Mouse (Mus musculus) ovary, postnatal 36 days (tissue): Measurements from ENCODE around the gene Srrm1.

Experiments
- DNase-seq: peaks from one replicate; pipeline ENCODE4 v3.0.0; 2022; ENCODE audit warnings: low spot score, mixed read lengths

Gene Srrm1

DNA sequence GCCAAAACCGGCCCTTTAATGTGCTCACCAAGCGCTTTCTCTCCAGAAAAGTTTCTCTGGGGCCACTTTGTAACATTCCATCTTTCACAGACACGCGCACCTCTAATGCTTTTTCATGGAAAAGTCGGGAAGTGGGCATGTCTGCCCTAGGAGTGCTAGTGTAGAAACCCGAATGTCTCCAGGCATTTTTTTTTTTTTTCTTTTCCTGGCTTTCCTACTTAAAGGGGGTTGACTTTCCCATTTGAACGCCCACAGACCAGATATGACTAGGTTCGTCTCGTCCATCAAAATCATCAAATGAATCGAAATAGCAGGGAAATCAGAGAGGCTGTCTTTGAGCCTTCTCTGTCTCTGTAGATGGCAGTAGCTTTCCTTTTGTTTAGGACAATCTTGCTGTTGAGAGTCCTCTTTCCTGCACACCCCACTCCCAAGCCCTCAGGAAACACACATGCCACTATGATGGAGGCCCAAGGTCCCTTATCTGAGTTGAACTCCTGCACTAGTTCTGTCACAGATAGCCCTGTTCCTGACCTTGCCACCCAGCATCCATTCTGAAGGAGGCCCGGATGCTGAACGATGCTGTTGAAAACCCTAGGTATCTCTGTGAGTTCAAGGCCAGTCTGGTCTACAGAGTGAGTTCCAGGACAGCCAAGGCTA is 801 bp upstream of the Srrm1 start:
- DNase-seq = no peak

DNA sequence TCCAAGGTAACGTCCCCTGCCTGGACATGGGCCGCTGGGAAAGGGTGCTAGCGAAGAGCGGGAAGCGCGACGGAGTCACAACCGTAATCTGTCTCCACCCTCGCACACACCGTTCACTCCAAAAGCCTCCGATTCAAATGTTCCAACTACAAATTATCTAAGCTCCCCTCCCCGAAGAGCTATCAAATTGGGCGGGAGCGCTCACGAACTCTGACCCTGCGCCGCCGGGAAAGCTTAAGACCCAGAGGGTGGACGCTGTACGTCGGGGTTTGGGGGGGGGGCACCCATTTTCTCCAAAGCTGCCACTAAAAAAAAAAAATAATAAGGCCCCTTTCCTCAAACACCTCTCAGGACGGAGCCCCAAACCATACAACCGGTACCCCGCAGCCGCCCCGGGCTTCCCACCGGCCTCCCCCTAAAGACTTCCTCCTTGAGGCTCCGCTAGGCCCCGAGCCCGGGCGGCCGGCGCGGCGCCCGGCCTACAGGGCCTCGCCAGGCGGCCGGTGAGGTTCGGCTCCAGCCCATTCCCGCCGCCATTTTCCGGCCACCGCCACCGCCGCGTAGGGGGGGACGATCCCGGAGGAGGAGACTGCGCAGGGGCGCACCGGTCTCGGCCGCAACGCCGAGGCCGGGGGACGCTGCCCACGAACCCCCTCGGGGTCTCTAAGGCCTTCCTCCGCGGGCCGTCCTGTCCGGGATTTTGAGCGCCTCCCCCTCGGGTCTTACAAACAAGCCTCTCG is 625 bp downstream of the Srrm1 start:
- DNase-seq = no peak

GRCm38 (mm10) chr4:135337376-135337942 is 15.7 kb downstream of the Srrm1 start:
- no peak for DNase-seq

- no peak for DNase-seq
Measured at GRCm38 (mm10) chr4:135336023-135336357, 17.1 kb downstream of the Srrm1 start.

GRCm38 (mm10) chr4:135335327-135336022 is 17.6 kb downstream of the Srrm1 start:
- DNase-seq = no peak

GRCm38 (mm10) chr4:135326469-135326868 is 26.7 kb downstream of the Srrm1 start:
- DNase-seq = no peak

GRCm38 (mm10) chr4:135326046-135326445 is 27.1 kb downstream of the Srrm1 start:
- DNase-seq = no peak

DNA sequence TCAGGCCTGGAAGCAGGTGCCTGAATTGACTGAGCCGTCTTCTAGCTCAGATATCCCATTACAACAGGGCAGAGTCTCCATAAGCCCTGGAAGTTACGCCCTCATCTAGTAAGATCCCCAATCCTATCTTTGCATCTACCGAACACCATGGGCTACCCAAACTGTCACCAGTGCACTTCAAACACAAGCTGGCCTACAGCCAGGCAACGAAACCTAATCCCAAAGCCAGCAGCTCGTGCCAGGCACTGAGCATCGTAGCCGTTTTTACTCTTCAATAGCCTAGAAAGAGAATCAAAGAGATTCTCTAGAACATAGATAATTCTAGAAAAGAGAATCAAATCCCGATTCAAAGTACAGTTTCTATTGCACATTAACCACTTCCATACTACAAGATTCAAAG is 30.1 kb downstream of the Srrm1 start:
- no peak for DNase-seq

- peak; percentile 65 for DNase-seq
Measured at GRCm38 (mm10) chr4:135317966-135318365, 35.2 kb downstream of the Srrm1 start.

- DNase-seq = no peak
Measured at GRCm38 (mm10) chr4:135317539-135317938, 35.6 kb downstream of the Srrm1 start.

DNA sequence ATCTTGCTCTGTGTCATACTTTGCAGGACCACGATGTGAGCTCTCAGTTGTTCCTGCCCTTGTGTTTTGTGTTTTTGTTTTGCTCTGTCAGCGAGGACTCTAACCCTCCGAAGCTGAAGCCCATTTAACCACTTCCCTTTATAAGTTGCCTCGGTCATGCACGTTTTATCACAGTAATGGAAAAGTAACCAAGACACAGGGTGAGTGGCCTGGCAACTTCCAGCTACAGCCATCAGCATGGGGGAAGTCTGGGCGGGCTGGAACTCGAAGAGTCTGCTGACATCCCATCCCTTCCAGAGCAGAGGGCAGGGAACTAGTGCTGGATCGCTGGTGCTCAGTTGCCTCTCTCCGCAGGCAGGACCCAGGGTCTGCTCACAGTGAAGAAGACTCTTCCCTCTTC is 37.8 kb downstream of the Srrm1 start:
- no peak for DNase-seq

GRCm38 (mm10) chr4:135314419-135314832 is 38.7 kb downstream of the Srrm1 start:
- no peak for DNase-seq

GRCm38 (mm10) chr4:135313761-135314241 is 39.3 kb downstream of the Srrm1 start:
- no peak for DNase-seq

DNA sequence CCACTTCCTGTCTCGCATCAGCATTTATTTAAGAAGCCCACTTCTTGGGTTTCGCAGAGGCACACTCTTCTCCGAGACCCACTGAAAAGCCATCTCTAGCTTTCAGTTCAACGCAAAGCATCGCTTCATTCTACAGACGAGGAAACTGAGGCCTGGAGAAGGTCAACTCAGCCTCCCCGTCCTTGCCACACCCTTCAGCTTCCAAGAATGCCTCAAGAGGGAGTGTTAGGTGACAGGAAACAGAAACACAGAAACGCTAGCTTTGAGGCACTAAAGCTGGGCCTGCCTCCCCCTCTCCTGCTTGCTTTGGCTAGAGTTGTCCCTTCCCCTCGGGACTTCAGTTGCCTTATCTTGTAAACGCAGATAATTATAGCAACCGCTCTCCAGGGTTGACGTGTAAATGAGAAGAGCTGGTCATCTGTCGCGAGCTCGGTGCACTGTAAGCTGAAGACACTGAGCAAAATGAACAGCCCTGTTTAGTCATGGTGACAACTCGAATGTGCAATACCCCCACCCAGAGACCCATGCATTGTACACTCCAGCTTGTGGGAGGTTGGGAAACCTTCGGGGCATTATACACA is 39.9 kb downstream of the Srrm1 start:
- no peak for DNase-seq

DNA sequence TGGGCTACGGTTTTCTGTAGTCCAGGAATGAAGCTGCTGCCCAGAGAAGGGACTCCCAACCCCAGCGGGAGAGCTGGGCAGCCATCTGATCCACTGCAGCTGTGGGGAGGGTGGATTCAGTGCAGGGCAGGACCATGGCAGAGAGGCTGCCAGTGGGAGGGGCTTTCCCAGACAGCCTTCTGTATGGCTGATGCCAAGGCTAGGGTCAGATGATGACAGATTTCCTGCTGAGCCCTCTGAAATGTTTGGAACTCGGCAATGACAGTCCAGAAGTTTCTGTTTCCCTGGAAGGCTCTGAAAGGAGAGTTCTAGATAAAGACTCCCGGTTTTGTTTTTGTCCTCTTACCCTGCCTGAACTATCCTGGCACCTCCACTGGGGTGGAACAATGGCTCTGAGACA is 40.4 kb downstream of the Srrm1 start:
- peak; percentile 37 for DNase-seq

- no peak for DNase-seq
Measured at GRCm38 (mm10) chr4:135310371-135310770, 42.8 kb downstream of the Srrm1 start.

DNA sequence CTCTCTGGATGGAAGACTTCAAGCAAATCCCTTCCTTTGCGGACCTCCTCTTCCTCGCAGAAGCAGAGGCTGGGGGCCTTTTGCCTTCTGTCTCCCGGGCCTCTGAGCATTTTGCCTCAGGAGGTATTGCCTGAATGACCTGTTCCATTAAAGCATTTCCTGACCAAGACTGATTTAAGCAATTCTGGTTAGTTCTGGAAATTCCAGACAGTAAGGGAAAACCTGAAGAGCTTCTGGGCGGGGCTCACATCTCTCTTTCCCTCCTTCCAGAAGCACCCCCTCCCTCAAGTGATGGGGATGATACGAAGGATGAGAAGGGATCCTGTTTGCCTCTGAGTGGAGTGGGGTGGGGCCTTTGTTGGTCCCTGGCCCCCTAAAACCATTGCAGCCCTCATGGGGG is 43.4 kb downstream of the Srrm1 start:
- DNase-seq = no peak

GRCm38 (mm10) chr4:135309112-135309659 is 43.9 kb downstream of the Srrm1 start:
- DNase-seq = no peak

DNA sequence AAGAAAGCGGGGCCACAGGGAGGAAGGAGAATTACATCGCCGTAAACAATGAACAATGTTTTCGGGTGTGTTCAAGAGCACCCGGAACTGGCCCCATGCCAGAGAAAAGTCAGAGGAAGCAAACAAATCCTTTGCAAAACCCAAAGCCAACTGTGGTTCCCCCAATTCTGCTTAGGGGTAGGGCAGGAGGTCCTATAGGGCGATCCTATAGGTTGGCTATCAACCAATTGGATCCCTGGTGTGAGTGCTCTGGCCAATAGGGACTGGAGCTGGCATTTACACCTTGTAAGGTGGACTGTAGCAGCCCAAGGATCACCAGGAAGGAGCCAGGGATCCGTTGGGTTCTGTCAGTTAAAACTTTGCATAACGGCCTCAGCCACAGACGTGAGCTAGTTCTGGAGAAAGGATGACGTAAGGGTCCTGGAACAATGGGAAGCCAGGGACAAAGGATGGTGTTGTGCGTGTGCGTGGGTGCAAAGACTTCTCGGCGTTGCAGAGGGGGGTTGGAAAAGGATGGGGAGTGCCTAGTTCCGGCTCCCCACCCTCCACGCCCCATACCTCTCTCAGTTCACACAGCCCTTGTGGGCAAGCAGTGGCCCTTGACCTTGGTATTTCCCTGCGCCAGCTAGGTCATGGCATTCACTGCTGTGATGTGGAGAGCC is 46.0 kb downstream of the Srrm1 start:
- DNase-seq = no peak

GRCm38 (mm10) chr4:135306533-135306932 is 46.6 kb downstream of the Srrm1 start:
- DNase-seq = peak; percentile 62

GRCm38 (mm10) chr4:135302261-135302660 is 50.9 kb downstream of the Srrm1 start:
- no peak for DNase-seq

- no peak for DNase-seq
Measured at GRCm38 (mm10) chr4:135301166-135301565, 52.0 kb downstream of the Srrm1 start.
